Mouse (Mus musculus) B cell, adult 2 months (primary cell): ENCODE measurements around the gene Rab4a.

ENCODE experiments used
- DNase-seq, 2 experiments: peaks; one replicate each; pipeline ENCODE4 v3.0.0; 2022

Gene Rab4a

GRCm38 (mm10) chr8:123816939-123817338 lies 11.2 kb downstream of the Rab4a start:
- no peak for DNase-seq

DNA sequence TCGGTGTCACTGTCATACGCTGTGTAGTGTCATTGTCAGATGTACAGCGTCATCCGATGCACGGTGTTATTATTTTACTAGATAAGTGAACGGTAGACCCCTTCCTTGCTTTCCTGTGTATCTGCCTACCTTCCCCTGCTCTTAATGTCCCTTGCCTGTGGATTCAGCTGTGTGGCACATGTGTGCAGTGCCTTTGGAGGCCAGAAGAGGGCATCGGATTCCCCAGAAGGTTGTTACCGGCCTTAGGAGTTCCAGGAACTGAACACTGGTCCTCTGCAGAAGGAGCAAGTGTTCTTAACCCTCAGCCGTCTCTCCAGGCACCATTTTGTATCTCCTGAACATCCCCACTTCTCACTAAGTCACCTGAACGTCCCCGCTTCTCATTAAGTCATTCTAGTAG lies 12.0 kb downstream of the Rab4a start:
- DNase-seq = no peak

- DNase-seq = no peak
Measured at GRCm38 (mm10) chr8:123819683-123820610, 14.2 kb downstream of the Rab4a start.

DNA sequence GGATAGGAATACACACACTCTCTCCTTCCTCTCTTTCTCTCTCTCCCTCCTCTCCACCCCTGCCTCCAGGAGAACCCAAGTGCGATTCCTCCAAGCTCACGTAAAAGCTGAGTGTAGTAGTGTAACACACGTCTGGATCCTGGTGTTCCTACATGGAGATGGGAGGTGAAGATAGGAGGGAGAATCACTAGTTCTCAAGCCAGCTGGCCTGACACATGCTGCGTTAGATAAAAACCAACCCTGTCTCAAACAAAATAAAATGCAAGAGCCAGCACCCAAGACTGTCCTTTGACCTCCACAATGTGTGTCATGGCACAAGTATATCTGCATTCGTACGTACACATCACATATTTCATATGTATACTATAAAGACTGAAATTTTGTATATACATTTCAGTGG lies 15.0 kb downstream of the Rab4a start:
- DNase-seq = no peak

- DNase-seq = no peak
Measured at GRCm38 (mm10) chr8:123823111-123823510, 17.3 kb downstream of the Rab4a start.

GRCm38 (mm10) chr8:123823532-123824123 lies 17.8 kb downstream of the Rab4a start:
- no peak for DNase-seq

DNA sequence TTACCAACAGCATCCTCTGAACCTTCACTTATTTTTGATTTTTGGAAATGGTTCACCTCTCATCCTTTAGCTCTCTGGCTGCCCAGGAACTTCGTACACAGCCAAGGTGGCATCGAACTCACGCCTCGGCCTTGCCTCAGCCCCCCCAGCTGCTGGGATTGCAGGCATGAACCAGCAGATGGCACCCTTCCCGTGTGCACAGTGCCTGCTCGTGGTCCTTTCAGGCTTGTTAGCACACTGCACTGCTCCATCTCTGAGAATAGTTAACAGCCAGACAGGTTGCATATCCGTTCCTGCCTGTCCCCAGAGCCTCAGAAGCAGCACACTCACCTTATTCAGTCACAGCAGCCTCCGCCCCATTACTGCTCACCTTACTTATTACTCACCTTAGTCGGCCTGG lies 20.2 kb downstream of the Rab4a start:
- DNase-seq = no peak

GRCm38 (mm10) chr8:123826758-123827157 lies 21.0 kb downstream of the Rab4a start:
- DNase-seq = no peak

DNA sequence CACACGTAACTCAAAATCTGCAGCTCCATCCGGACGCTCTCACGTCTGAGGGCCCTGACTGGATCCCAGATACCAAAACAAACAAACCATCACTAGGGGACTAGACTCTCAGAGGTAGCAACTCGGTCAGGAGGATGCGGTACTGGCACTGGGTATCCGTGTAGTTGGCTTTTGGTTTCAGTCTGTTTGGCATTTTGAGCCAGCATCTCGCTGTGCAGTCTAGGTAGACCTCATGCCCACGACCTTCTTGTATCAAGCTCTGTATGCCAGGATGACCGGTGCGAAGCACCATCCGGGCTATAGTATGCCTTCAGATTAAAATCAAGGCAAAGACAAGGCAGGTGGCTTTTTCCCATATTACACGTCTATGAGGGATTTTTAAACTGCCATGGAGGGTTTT lies 21.7 kb downstream of the Rab4a start:
- no peak for DNase-seq

- DNase-seq = peak; percentile 65 to 67
Measured at GRCm38 (mm10) chr8:123832757-123833156, 27.0 kb downstream of the Rab4a start.

DNA sequence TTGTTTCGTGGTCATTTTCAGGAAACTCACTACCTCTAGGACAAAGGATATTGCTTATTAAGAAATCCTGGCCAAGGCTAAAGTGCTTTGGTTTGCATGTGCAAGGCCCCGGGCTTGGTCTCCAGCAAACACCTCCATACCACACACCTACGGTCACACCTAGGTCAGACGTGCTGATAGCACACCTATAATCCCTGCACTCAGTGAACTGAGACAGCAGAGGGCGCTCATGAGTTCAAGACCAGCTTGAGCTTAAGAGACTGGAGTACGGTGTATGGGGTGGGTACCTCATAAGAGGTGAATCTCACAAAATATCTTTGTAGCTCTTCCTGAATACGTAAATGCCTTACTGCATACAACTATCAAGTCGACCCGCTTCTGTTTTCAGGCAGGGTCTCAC lies 29.7 kb downstream of the Rab4a start:
- DNase-seq = peak; percentile 74 to 75

GRCm38 (mm10) chr8:123836354-123836753 lies 30.6 kb downstream of the Rab4a start:
- no peak for DNase-seq

DNA sequence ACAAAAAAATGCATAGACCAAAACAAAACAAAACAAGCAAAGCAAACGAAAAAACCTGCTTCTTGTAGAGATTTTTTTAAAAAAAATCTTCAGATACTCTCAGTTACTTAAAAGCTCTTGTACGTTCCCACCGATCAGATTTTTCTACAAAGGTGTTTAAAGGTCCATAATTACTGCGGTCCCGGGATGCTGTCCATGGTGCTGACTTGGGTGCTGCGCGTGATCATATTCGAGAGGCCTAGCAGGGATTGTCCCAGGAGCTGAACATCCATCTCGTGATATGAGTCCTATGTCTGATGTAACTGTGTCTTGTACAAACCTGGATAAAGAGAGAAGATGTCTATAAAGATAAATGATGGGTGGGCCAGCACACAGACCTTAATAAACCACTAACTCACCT lies 32.7 kb downstream of the Rab4a start:
- no peak for DNase-seq

DNA sequence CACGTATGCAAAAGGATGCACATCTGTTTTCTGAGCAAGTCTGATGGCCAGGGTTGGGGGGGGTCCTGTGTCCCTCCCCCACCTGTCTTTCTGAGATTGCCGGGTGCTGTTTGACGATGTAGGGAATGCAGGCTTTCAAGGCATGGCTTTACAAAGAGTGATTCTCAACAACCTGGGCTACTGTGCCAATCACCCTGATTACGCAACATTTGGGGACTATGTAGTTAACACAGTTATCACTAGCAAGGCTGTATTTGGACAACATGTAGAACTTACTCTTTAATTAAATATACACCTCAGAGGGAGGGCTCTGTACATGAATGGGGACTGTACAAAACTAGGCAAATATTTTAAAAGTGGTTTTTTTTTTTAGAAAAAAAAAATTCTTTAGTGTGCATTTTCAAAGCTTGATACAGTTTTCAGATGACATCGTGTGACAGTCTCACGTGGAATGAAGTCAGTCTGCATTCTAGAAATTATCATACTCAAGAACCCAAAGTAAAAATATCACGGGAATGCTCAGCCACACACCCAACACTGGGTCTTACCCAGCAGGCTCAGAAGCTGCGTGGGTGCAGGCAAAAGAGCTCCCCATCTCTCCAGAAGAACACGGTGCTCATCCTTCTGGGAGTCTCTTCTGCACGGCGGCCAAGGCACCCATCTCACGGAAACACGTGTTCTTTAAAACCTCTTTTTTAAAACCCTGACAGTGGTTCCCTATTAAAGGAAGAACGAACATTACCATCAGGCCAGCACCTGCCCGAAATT lies 35.0 kb downstream of the Rab4a start:
- DNase-seq = no peak

- no peak for DNase-seq
Measured at GRCm38 (mm10) chr8:123842086-123842485, 36.3 kb downstream of the Rab4a start.

- DNase-seq = no peak
Measured at GRCm38 (mm10) chr8:123844341-123844740, 38.6 kb downstream of the Rab4a start.

GRCm38 (mm10) chr8:123845114-123845513 lies 39.3 kb downstream of the Rab4a start:
- no peak for DNase-seq

GRCm38 (mm10) chr8:123845991-123846390 lies 40.2 kb downstream of the Rab4a start:
- no peak for DNase-seq

GRCm38 (mm10) chr8:123846509-123846908 lies 40.7 kb downstream of the Rab4a start:
- no peak for DNase-seq

- DNase-seq = no peak
Measured at GRCm38 (mm10) chr8:123847546-123847945, 41.8 kb downstream of the Rab4a start.

- DNase-seq = no peak
Measured at GRCm38 (mm10) chr8:123849352-123849751, 43.6 kb downstream of the Rab4a start.

GRCm38 (mm10) chr8:123851590-123851989 lies 45.8 kb downstream of the Rab4a start:
- DNase-seq = no peak

GRCm38 (mm10) chr8:123854252-123854651 lies 48.5 kb downstream of the Rab4a start:
- DNase-seq = no peak
